Mouse (Mus musculus) midbrain, embryonic 16.5 days (tissue): ENCODE data around the gene Csnk2a2. TPM values are rescaled to one million over a fixed set of nuclear protein-coding genes. Genes with fewer than 3 reads are reported as not detected.

ENCODE experiments used
- ATAC-seq: fragments of 200-750 bp; cut with Nextera tagmentation; 2 replicates; pipeline ENCODE4 v1.8.0; 2017; ENCODE audit warnings: moderate TSS enrichment
- H3K27ac ChIP-seq: fragments of 300-500 bp; sonication (generic); 2 replicates; pipeline ENCODE4 v1.5.1; 2014; ENCODE audit warnings: mild to moderate bottlenecking, low read length, mixed read lengths
- H3K27me3 ChIP-seq: fragments of 300-500 bp; sonication (generic); 2 replicates; pipeline ENCODE4 v1.6.1; 2014; ENCODE audit warnings: low read depth, low read length, mixed read lengths; ENCODE audit not compliant: control insufficient read depth, insufficient read depth
- H3K36me3 ChIP-seq: fragments of 300-500 bp; sonication (generic); 2 replicates; pipeline ENCODE4 v1.6.1; 2014; ENCODE audit warnings: mild to moderate bottlenecking, low read length, moderate library complexity, mixed read lengths; ENCODE audit not compliant: control insufficient read depth, insufficient read depth
- H3K4me1 ChIP-seq: fragments of 300-500 bp; sonication (generic); 2 replicates; pipeline ENCODE4 v1.6.1; 2014; ENCODE audit warnings: mild to moderate bottlenecking, low read length, mixed read lengths; ENCODE audit not compliant: control insufficient read depth, insufficient read depth
- H3K4me2 ChIP-seq: fragments of 300-500 bp; sonication (generic); 2 replicates; pipeline ENCODE4 v1.6.1; 2014; ENCODE audit warnings: mild to moderate bottlenecking, low read length, mixed read lengths
- H3K4me3 ChIP-seq: fragments of 300-500 bp; sonication (generic); 2 replicates; pipeline ENCODE4 v1.5.1; 2014; ENCODE audit warnings: low read depth, mild to moderate bottlenecking, low read length, moderate library complexity, mixed read lengths
- H3K9ac ChIP-seq: fragments of 300-500 bp; sonication (generic); 2 replicates; pipeline ENCODE4 v1.6.1; 2014; ENCODE audit warnings: low read depth, low read length, mixed read lengths
- H3K9me3 ChIP-seq: fragments of 300-500 bp; sonication (generic); replicated peaks from 2 replicates; pipeline ENCODE4 v1.6.1; 2014; ENCODE audit warnings: mild to moderate bottlenecking, low read length, mixed read lengths; ENCODE audit not compliant: control insufficient read depth, poor library complexity, severe bottlenecking
- WGBS: fragments of 180-500 bp; shearing (Covaris S2); extraction: QIAGEN DNeasy Blood & Tissue Kit; methylation state at CpG from one replicate; pipeline ENCODE4 v1.1.7; 2014; 5-methylcytosine and 5-hydroxymethylcytosine counted together
- polyA plus RNA-seq: library from polyadenylated mRNA; unstranded; fragments of >200 nt; fragmentation: Nextera tagmentation; extraction: Ambion mirVana; gene quantifications from 2 replicates; pipeline ENCODE4 v1.2.1, GENCODE M21; 2015

Csnk2a2 gene
- polyA plus RNA-seq, 1 experiment from 2014 or later, result 6.8 TPM

DNA sequence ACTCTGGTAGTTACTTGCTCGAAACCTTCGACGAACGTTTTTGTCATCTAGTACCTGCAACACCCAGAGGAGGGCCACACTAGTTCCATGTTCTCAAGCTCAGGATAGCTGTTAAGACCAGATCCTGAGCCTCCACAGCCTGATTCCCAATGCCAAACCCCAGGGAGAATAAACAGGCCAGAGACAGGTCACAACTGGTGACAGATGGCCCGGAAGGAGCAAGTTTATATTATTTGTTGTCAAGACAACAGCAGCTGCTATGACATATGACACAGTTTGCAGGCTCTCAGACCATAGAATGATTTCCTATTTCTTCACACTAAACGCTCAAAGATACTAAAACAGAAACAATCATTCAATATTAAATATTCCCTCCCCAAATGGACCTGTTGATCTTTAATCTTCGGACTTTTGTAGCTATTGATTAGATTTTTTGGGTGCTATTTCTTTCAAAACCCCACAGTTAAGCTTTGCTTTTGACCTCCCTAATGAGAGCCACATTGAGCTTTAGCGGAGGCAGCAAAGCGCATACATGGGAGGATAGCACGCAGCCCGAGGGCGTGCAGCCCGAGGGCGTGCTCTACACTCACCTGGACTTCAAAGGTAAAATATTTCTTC is 67.5 kb downstream of the Csnk2a2 start:
- no peak overlapping the region for H3K9ac ChIP-seq
- no peak overlapping the region for H3K4me3 ChIP-seq
- no peaks in the 10 kb centered on the region for H3K9me3 ChIP-seq
- peaks cover 6% of the 10 kb centered on the region for H3K4me1 ChIP-seq
- H3K27me3 ChIP-seq, result no peaks in the 10 kb centered on the region
- 91% methylated on average over 14 of the region's 14 CpGs for WGBS
- no peak overlapping the region for H3K4me2 ChIP-seq
- H3K36me3 ChIP-seq, result peaks cover 13% of the 10 kb centered on the region
- no peak for ATAC-seq
- H3K27ac ChIP-seq, result no peak overlapping the region

DNA sequence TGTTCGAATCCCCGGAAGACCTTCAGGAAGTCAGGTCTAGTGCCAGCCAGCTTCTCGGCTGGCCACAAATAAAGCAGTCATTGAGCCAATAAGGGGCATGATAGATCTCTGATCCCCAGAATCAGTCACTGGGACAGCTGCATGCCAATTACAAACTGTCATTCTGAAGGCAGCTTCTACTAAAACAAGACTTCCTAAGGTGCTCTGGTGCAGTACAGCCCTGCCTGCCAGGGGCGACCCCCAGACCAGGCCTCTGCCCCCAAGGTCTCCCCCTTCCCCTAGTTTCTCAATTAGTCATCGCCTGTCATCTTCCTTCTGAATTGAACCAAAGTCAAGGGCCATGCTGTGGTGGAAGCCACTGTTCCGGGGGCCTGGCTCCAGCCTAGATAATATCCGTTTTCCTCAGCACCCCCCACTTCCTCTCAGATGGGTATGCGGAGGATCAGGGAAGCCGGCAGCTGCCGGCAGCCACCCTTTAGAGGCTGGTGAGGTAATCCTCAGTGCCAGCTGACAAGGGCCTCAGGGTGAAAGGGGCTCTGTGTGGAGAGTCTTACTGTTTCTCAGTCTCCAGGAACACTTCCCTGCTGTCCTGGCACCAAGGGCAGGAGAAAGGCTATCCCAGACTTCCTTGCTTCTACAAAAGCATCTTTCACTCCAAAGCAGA is 78.4 kb downstream of the Csnk2a2 start:
- H3K4me3 ChIP-seq, result no peak overlapping the region
- no peaks in the 10 kb centered on the region for H3K27me3 ChIP-seq
- no peak overlapping the region for H3K9ac ChIP-seq
- 39% methylated on average over 10 of the region's 10 CpGs for WGBS
- H3K4me1 ChIP-seq, result no peaks in the 10 kb centered on the region
- H3K4me2 ChIP-seq, result no peak overlapping the region
- H3K9me3 ChIP-seq, result no peaks in the 10 kb centered on the region; the same call in 1 of the 2 replicates
- ATAC-seq, result 0 out of 2 replicates have a peak, but pooled peaks have one; percentile 51
- H3K36me3 ChIP-seq, result no peaks in the 10 kb centered on the region
- no peak overlapping the region for H3K27ac ChIP-seq

GRCm38 (mm10) chr8:95409518-95409917 is 80.3 kb downstream of the Csnk2a2 start:
- WGBS, result 87% methylated on average over 5 of the region's 5 CpGs
- no peaks in the 10 kb centered on the region; the same call in 1 of the 2 replicates for H3K9me3 ChIP-seq
- ATAC-seq, result no peak

DNA sequence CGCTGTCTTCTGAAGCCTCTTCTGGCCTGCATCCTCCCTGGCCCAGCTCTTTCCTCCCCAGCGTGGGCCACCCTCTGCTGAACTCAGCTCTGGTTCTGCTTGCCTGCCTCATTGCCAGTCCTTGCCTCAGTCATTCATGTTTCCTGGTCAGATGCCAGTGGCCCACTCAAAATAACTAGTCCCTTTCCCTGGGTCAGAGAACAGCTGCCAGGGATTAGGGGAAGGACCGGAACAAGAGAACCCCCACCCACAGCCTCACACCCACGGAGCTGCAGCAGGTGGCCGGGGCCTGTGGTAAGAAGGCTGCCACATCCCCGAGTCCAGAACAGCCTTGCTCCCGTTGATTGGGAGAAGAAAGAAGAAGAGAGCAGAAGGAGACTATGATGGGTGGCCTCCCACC is 88.7 kb downstream of the Csnk2a2 start:
- H3K36me3 ChIP-seq, result no peaks in the 10 kb centered on the region
- no peaks in the 10 kb centered on the region for H3K4me1 ChIP-seq
- H3K4me3 ChIP-seq, result no peak overlapping the region
- no peak overlapping the region for H3K27ac ChIP-seq
- 73% methylated on average over 7 of the region's 7 CpGs for WGBS
- no peaks in the 10 kb centered on the region for H3K27me3 ChIP-seq
- H3K4me2 ChIP-seq, result no peak overlapping the region
- no peak for ATAC-seq
- H3K9ac ChIP-seq, result no peak overlapping the region
- H3K9me3 ChIP-seq, result no peaks in the 10 kb centered on the region

More at GRCm38 (mm10) chr8:95409518-95409917, 80.3 kb downstream of the Csnk2a2 start:
- Histone ChIP-seq H3K4me1 (no peaks in the 10 kb centered on the region), H3K4me2 (no peak overlapping the region), H3K27me3 (no peaks in the 10 kb centered on the region), H3K27ac (no peak overlapping the region), H3K4me3 (no peak overlapping the region), H3K9ac (no peak overlapping the region), H3K36me3 (no peaks in the 10 kb centered on the region)

- Histone ChIP-seq H3K36me3 (no peaks in the 10 kb centered on the region), H3K9me3 (no peaks in the 10 kb centered on the region), H3K27me3 (no peaks in the 10 kb centered on the region), H3K4me1 (no peaks in the 10 kb centered on the region), H3K4me2 (no peak overlapping the region), H3K9ac (no peak overlapping the region), H3K27ac (no peak overlapping the region), H3K4me3 (no peak overlapping the region)
- 86% methylated on average over 9 of the region's 9 CpGs for WGBS
- ATAC-seq, result no peak
Observed at GRCm38 (mm10) chr8:95399131-95399530, 90.7 kb downstream of the Csnk2a2 start.

GRCm38 (mm10) chr8:95397201-95397600 is 92.6 kb downstream of the Csnk2a2 start:
- Histone ChIP-seq H3K9me3 (no peaks in the 10 kb centered on the region), H3K4me2 (no peak overlapping the region), H3K4me1 (no peaks in the 10 kb centered on the region), H3K27ac (no peak overlapping the region), H3K9ac (no peak overlapping the region), H3K36me3 (no peaks in the 10 kb centered on the region), H3K27me3 (no peaks in the 10 kb centered on the region), H3K4me3 (no peak overlapping the region)
- ATAC-seq, result no peak
- 35% methylated on average over 5 of the region's 5 CpGs for WGBS

DNA sequence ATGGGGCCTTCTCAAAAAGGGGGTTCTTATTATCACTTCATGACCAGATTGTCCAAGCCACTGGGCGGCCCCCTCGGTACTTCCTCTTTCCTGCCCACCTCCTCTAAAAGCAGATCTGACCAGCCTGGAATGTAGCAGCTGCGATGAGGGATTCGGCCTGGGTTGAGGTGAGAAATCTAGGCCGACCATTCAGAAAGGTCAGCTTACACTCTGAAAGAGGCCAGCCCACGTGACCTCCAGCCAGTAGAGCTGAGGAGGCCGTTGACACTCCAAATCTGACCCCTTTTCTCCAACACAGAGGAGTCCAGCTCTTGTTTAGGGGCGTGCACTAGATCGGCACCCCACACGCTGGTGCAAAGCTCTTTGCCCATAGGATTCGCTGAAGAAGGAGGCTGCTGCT is 93.1 kb downstream of the Csnk2a2 start:
- Histone ChIP-seq H3K4me2 (no peak overlapping the region), H3K4me3 (no peak overlapping the region), H3K36me3 (no peaks in the 10 kb centered on the region), H3K27me3 (no peaks in the 10 kb centered on the region), H3K4me1 (no peaks in the 10 kb centered on the region), H3K9me3 (no peaks in the 10 kb centered on the region), H3K9ac (no peak overlapping the region), H3K27ac (no peak overlapping the region)
- WGBS, result 75% methylated on average over 11 of the region's 11 CpGs
- ATAC-seq, result no peak

Other genes with a start within 250 kb of the Csnk2a2 start
- 0.51 and 0.67 TPM in 2 replicates for gene Cngb1, start 183.5 kb downstream of the Csnk2a2 start, polyA plus RNA-seq
- gene Tepp, start 179.5 kb downstream of the Csnk2a2 start, polyA plus RNA-seq, result 2.7 and 2.8 TPM in 2 replicates
- 16.2 and 17.5 TPM in 2 replicates for gene Zfp319, start 158.1 kb downstream of the Csnk2a2 start, polyA plus RNA-seq
- 35.5 and 38.2 TPM in 2 replicates for gene Usb1, start 157.8 kb downstream of the Csnk2a2 start, polyA plus RNA-seq
- gene Mmp15, start 137.8 kb downstream of the Csnk2a2 start, polyA plus RNA-seq, result 14.1 and 14.4 TPM in 2 replicates
- 122 and 128 TPM in 2 replicates for gene Cfap20, start 55.2 kb downstream of the Csnk2a2 start, polyA plus RNA-seq
- gene Ccdc113, start 44.0 kb upstream of the Csnk2a2 start, polyA plus RNA-seq, result 2.4 and 2.7 TPM in 2 replicates
- not detected in 2 replicates for gene Prss54, start 86.3 kb upstream of the Csnk2a2 start, polyA plus RNA-seq
- gene Gins3, start 143.4 kb upstream of the Csnk2a2 start, polyA plus RNA-seq, result 6.1 and 8.1 TPM in 2 replicates
- gene Ndrg4, start 186.9 kb upstream of the Csnk2a2 start, polyA plus RNA-seq, result 394 and 511 TPM in 2 replicates
- 34.3 TPM in 2 replicates for gene Setd6, start 225.8 kb upstream of the Csnk2a2 start, polyA plus RNA-seq